Mouse (Mus musculus) cerebellum, adult 2 months (tissue): ENCODE results near the gene Tmem100.

Experiments
- CTCF ChIP-seq: fragments of 200-500 bp; IDR thresholded peaks from 2 replicates; pipeline ENCODE4 v1.5.1; 2011; ENCODE audit warnings: low read depth, mild to moderate bottlenecking, control low read depth, low read length, moderate library complexity, borderline replicate concordance; ENCODE audit not compliant: insufficient read depth
- POLR2A ChIP-seq: fragments of 200-500 bp; IDR thresholded peaks from 2 replicates; pipeline ENCODE4 v1.6.1; 2011; ENCODE audit warnings: low read length, control low read depth, borderline replicate concordance; ENCODE audit not compliant: insufficient read depth

DNA sequence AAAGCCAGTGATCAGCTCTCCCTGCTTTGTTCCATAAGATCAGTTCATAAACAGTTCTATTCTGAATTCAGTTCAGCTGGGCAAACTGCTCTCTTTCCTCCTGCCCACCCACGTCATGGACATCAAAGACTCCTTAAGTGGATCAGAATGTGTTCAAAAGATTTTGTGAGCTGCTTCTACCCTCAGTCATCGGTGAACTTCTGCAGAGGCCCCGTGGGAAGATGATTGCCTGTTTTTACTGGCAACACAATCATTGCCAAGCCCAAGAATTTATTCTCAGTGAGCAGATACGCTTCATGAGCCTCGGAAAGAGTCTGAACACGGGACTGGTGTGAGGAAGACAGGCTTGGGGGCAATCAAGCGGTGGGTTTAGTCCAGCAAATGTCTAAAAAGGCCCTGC lies 2.9 kb upstream of the Tmem100 start:
- TF ChIP-seq POLR2A (no peak), CTCF (no peak)
